Mouse (Mus musculus) duodenum, adult 2 months (tissue): ENCODE results near the gene Mroh2a. TPM values are rescaled to one million over a fixed set of nuclear protein-coding genes. Genes with fewer than 3 reads are reported as not detected.

Experiments used
- polyA plus RNA-seq: library from polyadenylated mRNA; depleted of rRNA; stranded (reverse); fragments of >200 nt; gene quantifications from 2 replicates; pipeline ENCODE4 v1.2.3, GENCODE M21; 2012; ENCODE audit warnings: low replicate concordance; rRNA removed

The Mroh2a gene
- 0.20 and 0.60 TPM in 2 replicates for polyA plus RNA-seq

GRCm38 (mm10) chr1:88226670-88227379 lies at the start of gene Mroh2a:
Mroh2a (plus strand) TSS chr1:88226986.

GRCm38 (mm10) chr1:88200456-88200855 lies 26.3 kb upstream of the Mroh2a start, which contains the start of gene Ugt1a2:
Ugt1a2 (plus strand) TSS chr1:88200601.

GRCm38 (mm10) chr1:88205294-88205922 lies 21.4 kb upstream of the Mroh2a start, which contains the start of gene Dnajb3:
Dnajb3 (minus strand) TSS chr1:88205782.

GRCm38 (mm10) chr1:88211812-88212211 lies 15.0 kb upstream of the Mroh2a start, which contains the start of gene Ugt1a1:
Ugt1a1 (plus strand) TSS chr1:88211959.

GRCm38 (mm10) chr1:88277098-88277817 lies 50.5 kb downstream of the Mroh2a start, which contains the start of the genes Hjurp and Trpm8:
Hjurp (minus strand) TSS chr1:88277633.
Trpm8 (plus strand) TSS chr1:88277661.

Other genes with a start within 250 kb of the Mroh2a start
- gene Usp40, start 218.4 kb upstream of the Mroh2a start, polyA plus RNA-seq: 4.0 and 4.7 TPM in 2 replicates
- 0.25 TPM in 1 of 2 replicates, not detected in the other for gene Ugt1a10, start 171.6 kb upstream of the Mroh2a start, polyA plus RNA-seq
- gene Ugt1a9, start 156.2 kb upstream of the Mroh2a start, polyA plus RNA-seq: 0.92 and 8.7 TPM in 2 replicates
- gene Ugt1a8, start 139.2 kb upstream of the Mroh2a start, polyA plus RNA-seq: not detected in 2 replicates
- gene Ugt1a7c, start 131.9 kb upstream of the Mroh2a start, polyA plus RNA-seq: 104 and 175 TPM in 2 replicates
- 1.3 and 3.3 TPM in 2 replicates for gene Ugt1a6b, start 123.7 kb upstream of the Mroh2a start, polyA plus RNA-seq
- gene Ugt1a6a, start 92.2 kb upstream of the Mroh2a start, polyA plus RNA-seq: 4.3 and 60.7 TPM in 2 replicates
- 0.40 TPM in 1 of 2 replicates, not detected in the other for gene Ugt1a5, start 61.0 kb upstream of the Mroh2a start, polyA plus RNA-seq
- gene Ugt1a2, start 26.4 kb upstream of the Mroh2a start, polyA plus RNA-seq: 0.14 and 0.18 TPM in 2 replicates
- gene Dnajb3, start 21.2 kb upstream of the Mroh2a start, polyA plus RNA-seq: 0.47 and 4.9 TPM in 2 replicates
- gene Ugt1a1, start 15.0 kb upstream of the Mroh2a start, polyA plus RNA-seq: 44.3 and 111 TPM in 2 replicates
- gene Hjurp, start 50.6 kb downstream of the Mroh2a start, polyA plus RNA-seq: 22.2 and 37.6 TPM in 2 replicates
- not detected in 2 replicates for gene Trpm8, start 50.7 kb downstream of the Mroh2a start, polyA plus RNA-seq
- gene Spp2, start 180.0 kb downstream of the Mroh2a start, polyA plus RNA-seq: 0.12 and 0.18 TPM in 2 replicates